Mouse (Mus musculus) erythroblast, embryonic 14.5 days (primary cell): ENCODE results near the gene D11Wsu47e.

ENCODE experiments used
- GATA1 ChIP-seq: IDR thresholded peaks from 2 replicates; pipeline ENCODE4 v1.6.1; 2012; ENCODE audit warnings: low read length, inconsistent platforms, mixed read lengths
- TAL1 ChIP-seq: IDR thresholded peaks from 3 replicates; pipeline ENCODE4 v1.6.1; 2012; ENCODE audit warnings: low read length, inconsistent platforms, mixed read lengths

- no peak for TF ChIP-seq GATA1
- no peak for TF ChIP-seq TAL1
These were observed 49.6 kb downstream of the D11Wsu47e start for GRCm38 (mm10) chr11:113733631-113734364.
